ENCODE assay signal across 36 mouse cellular contexts in the genomic region with DNA sequence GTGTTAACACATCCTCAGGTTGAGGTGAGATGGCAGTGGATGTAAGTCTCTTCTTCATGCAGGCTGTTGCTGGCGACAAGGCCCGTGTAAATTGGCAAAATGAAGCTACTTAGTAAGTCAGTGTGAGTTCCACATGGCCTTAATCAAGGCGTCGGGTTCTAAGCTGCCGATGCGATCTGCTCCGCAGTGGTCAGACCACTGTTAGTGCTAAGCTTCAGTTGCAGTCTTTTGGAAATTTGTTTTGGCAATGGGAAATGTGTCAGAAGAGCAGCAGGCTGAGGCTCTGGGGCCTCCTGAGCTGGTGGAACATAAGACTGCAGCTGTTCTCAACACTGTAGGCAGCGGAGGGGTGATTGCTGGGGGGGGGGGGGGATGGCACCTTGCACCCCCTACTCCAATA. TPM values are rescaled to one million over a fixed set of nuclear protein-coding genes. Genes with fewer than 3 reads are reported as not detected.
DNase-seq lines count a peak whose midpoint lies in the region; ATAC-seq and TF ChIP-seq lines count a peak whose summit lies in the region.
"Had no signal": no experiment of that assay in that cellular context is flagged by ENCODE, and none has a peak within 500 bp of the region (broad histone marks: within the 10 kb centered on the region; RNA-seq: fewer than 3 reads in every experiment).

No protein-coding gene starts in this region.

- no peak for ATAC-seq in embryonic facial prominence, embryonic 14.5 days (ENCODE audit: low read depth)
- ATAC-seq in midbrain, postnatal 0 days (ENCODE audit: low FRiP score), result no peak
- ATAC-seq in midbrain, embryonic 13.5 days, result no peak
- peak; percentile 16 for ATAC-seq in forebrain, embryonic 14.5 days
- ATAC-seq: inflammation-experienced regulatory T-cells, adult 6 months; lung, postnatal 0 days had no signal

- TF ChIP-seq CTCF in midbrain, postnatal 0 days (IDR thresholded peaks at IDR 0.05), result no peak

- DNase-seq in embryonic facial prominence, embryonic 14.5 days (ENCODE audit: low spot score), result peak; percentile 45
- DNase-seq in embryonic facial prominence, embryonic 10.5 days (ENCODE audit: low spot score), result no peak
- DNase-seq in midbrain, postnatal 0 days (ENCODE audit: low spot score), result peak; percentile 22
- DNase-seq in forebrain, embryonic 14.5 days (ENCODE audit: low spot score), result peak; percentile 67
- DNase-seq in retina, embryonic 14.5 days (ENCODE audit: low spot score), result peak; percentile 20
- DNase-seq in left cerebral cortex, postnatal 36 days (ENCODE audit: low spot score in 2 of 2), result no peak
- DNase-seq in heart, postnatal 36 days, result no peak
- DNase-seq: adrenal gland, postnatal 25 days; cerebellum, adult 18-20 months; cerebellum, postnatal 10 days; heart, postnatal 4 days; kidney, adult 11 months; kidney, postnatal 25 days; liver, embryonic 13.5 days; lung, adult 18-20 months; lung, postnatal 4 days; right cerebral cortex, postnatal 25 days; thymus, adult 18-20 months; thymus, postnatal 25 days had no signal

- H3K36me3 ChIP-seq in embryonic facial prominence, embryonic 14.5 days (ENCODE audit: control insufficient read depth, insufficient read depth, low read length), result no peaks in the 10 kb centered on the region
- H3K36me3 ChIP-seq in embryonic facial prominence, embryonic 10.5 days (replicated peaks), result no peaks in the 10 kb centered on the region
- H3K36me3 ChIP-seq in midbrain, postnatal 0 days (ENCODE audit: insufficient read depth, low read length), result no peaks in the 10 kb centered on the region
- H3K36me3 ChIP-seq in midbrain, embryonic 13.5 days, result no peaks in the 10 kb centered on the region
- H3K36me3 ChIP-seq in forebrain, embryonic 14.5 days (ENCODE audit: control insufficient read depth, insufficient read depth, low read length), result no peaks in the 10 kb centered on the region
- H3K36me3 ChIP-seq: G1E; heart, embryonic 15.5 days; hindbrain, embryonic 13.5 days; liver, embryonic 13.5 days; midbrain, embryonic 12.5 days; stomach, embryonic 15.5 days had no signal

- WGBS in embryonic facial prominence, embryonic 14.5 days, result 34% methylated on average over 8 of the region's 8 CpGs
- 70% methylated on average over 8 of the region's 8 CpGs for whole genome bisulfite sequencing in embryonic facial prominence, embryonic 10.5 days
- WGBS in midbrain, postnatal 0 days, result 63% methylated on average over 8 of the region's 8 CpGs
- WGBS in midbrain, embryonic 13.5 days, result 74% methylated on average over 8 of the region's 8 CpGs
- WGBS in forebrain, embryonic 14.5 days, result 48% methylated on average over 8 of the region's 8 CpGs

- H3K9me3 ChIP-seq in embryonic facial prominence, embryonic 14.5 days (ENCODE audit: control insufficient read depth, low read length), result no peaks in the 10 kb centered on the region
- H3K9me3 ChIP-seq in embryonic facial prominence, embryonic 10.5 days, result no peaks in the 10 kb centered on the region
- no peaks in the 10 kb centered on the region for H3K9me3 ChIP-seq in midbrain, postnatal 0 days (ENCODE audit: low read length)
- no peaks in the 10 kb centered on the region for H3K9me3 ChIP-seq in midbrain, embryonic 13.5 days
- H3K9me3 ChIP-seq in forebrain, embryonic 14.5 days (replicated peaks; ENCODE audit: control insufficient read depth, low read length), result no peaks in the 10 kb centered on the region
- H3K9me3 ChIP-seq: heart, embryonic 15.5 days; hindbrain, embryonic 13.5 days; liver, embryonic 13.5 days; midbrain, embryonic 12.5 days; stomach, embryonic 15.5 days had no signal

- H3K4me2 ChIP-seq in embryonic facial prominence, embryonic 14.5 days (ENCODE audit: low read depth, low read length), result no peak overlapping the region
- H3K4me2 ChIP-seq in midbrain, postnatal 0 days (ENCODE audit: low read depth, low read length, poor library complexity, severe bottlenecking), result no peak overlapping the region
- no peak overlapping the region for H3K4me2 ChIP-seq in midbrain, embryonic 13.5 days (replicated peaks)
- H3K4me2 ChIP-seq in forebrain, embryonic 14.5 days (ENCODE audit: low read length), result no peak overlapping the region
- H3K4me2 ChIP-seq: heart, embryonic 15.5 days; hindbrain, embryonic 13.5 days; liver, embryonic 13.5 days; midbrain, embryonic 12.5 days; stomach, embryonic 15.5 days had no signal

- H3K4me1 ChIP-seq in embryonic facial prominence, embryonic 14.5 days (ENCODE audit: control insufficient read depth, insufficient read depth, low read length), result no peaks in the 10 kb centered on the region
- H3K4me1 ChIP-seq in embryonic facial prominence, embryonic 10.5 days, result peaks cover 21% of the 10 kb centered on the region
- no peaks in the 10 kb centered on the region for H3K4me1 ChIP-seq in midbrain, postnatal 0 days (ENCODE audit: insufficient read depth, low read length)
- peaks cover 7% of the 10 kb centered on the region for H3K4me1 ChIP-seq in midbrain, embryonic 13.5 days (replicated peaks)
- H3K4me1 ChIP-seq in forebrain, embryonic 14.5 days (ENCODE audit: control insufficient read depth, insufficient read depth, low read length), result peaks cover 11% of the 10 kb centered on the region
- H3K4me1 ChIP-seq: heart, embryonic 15.5 days; liver, embryonic 13.5 days; megakaryocyte, embryonic 14.5 days; stomach, embryonic 15.5 days had no signal

- intact Hi-C loops in left cerebral cortex, postnatal 36 days (cut with DNase I), result loop anchor here (2.0 to 10.0 kb wide), 3 partner anchors 119 to 773 kb away; partner anchors contain the start of gene Wwox
- intact Hi-C loops in heart, postnatal 36 days (cut with DNase I), result loop anchor here (2.0 to 10.0 kb wide), 3 partner anchors 185 to 469 kb away; partner anchors contain the start of gene Nudt7

- H3K9ac ChIP-seq in embryonic facial prominence, embryonic 14.5 days (ENCODE audit: low read depth, low read length), result no peak overlapping the region
- H3K9ac ChIP-seq in midbrain, postnatal 0 days (replicated peaks; ENCODE audit: low read length, poor library complexity, severe bottlenecking), result no peak overlapping the region
- no peak overlapping the region for H3K9ac ChIP-seq in midbrain, embryonic 13.5 days (replicated peaks)
- H3K9ac ChIP-seq in forebrain, embryonic 14.5 days (ENCODE audit: low read length), result no peak overlapping the region
- H3K9ac ChIP-seq: heart, embryonic 15.5 days; hindbrain, embryonic 13.5 days; liver, embryonic 13.5 days; midbrain, embryonic 12.5 days; stomach, embryonic 15.5 days had no signal

- no peak overlapping the region for H3K27ac ChIP-seq in embryonic facial prominence, embryonic 14.5 days (replicated peaks; ENCODE audit: low read depth, low read length)
- no peak overlapping the region for H3K27ac ChIP-seq in embryonic facial prominence, embryonic 10.5 days (replicated peaks)
- H3K27ac ChIP-seq in midbrain, postnatal 0 days (ENCODE audit: low read depth, low read length), result no peak overlapping the region
- H3K27ac ChIP-seq in midbrain, embryonic 13.5 days, result no peak overlapping the region
- peak overlapping the region; percentile 74 for H3K27ac ChIP-seq in forebrain, embryonic 14.5 days (ENCODE audit: low read depth, low read length)
- H3K27ac ChIP-seq: heart, embryonic 15.5 days; hindbrain, embryonic 13.5 days; layer of hippocampus, adult 2 months; liver, embryonic 13.5 days; midbrain, embryonic 12.5 days; stomach, embryonic 15.5 days had no signal

- no peak overlapping the region for H3K4me3 ChIP-seq in embryonic facial prominence, embryonic 14.5 days (ENCODE audit: low read depth, low read length)
- no peak overlapping the region for H3K4me3 ChIP-seq in embryonic facial prominence, embryonic 10.5 days
- H3K4me3 ChIP-seq in midbrain, postnatal 0 days (ENCODE audit: low read depth, low read length), result no peak overlapping the region
- no peak overlapping the region for H3K4me3 ChIP-seq in midbrain, embryonic 13.5 days (replicated peaks)
- H3K4me3 ChIP-seq in forebrain, embryonic 14.5 days (ENCODE audit: low read depth, low read length), result no peak overlapping the region
- H3K4me3 ChIP-seq: heart, embryonic 15.5 days; hindbrain, embryonic 13.5 days; layer of hippocampus, adult 2 months; liver, embryonic 13.5 days; megakaryocyte, embryonic 14.5 days; midbrain, embryonic 12.5 days; stomach, embryonic 15.5 days had no signal

- no peaks in the 10 kb centered on the region for H3K27me3 ChIP-seq in embryonic facial prominence, embryonic 14.5 days (replicated peaks; ENCODE audit: control insufficient read depth, insufficient read depth, low read length)
- H3K27me3 ChIP-seq in embryonic facial prominence, embryonic 10.5 days (replicated peaks; ENCODE audit: low read depth, poor library complexity, severe bottlenecking), result no peaks in the 10 kb centered on the region
- H3K27me3 ChIP-seq in midbrain, postnatal 0 days (ENCODE audit: insufficient read depth, low read length), result no peaks in the 10 kb centered on the region
- H3K27me3 ChIP-seq in midbrain, embryonic 13.5 days, result no peaks in the 10 kb centered on the region
- H3K27me3 ChIP-seq in forebrain, embryonic 14.5 days (replicated peaks; ENCODE audit: control insufficient read depth, insufficient read depth, low read length), result no peaks in the 10 kb centered on the region
- H3K27me3 ChIP-seq: heart, embryonic 15.5 days; hindbrain, embryonic 13.5 days; liver, embryonic 13.5 days; megakaryocyte, embryonic 14.5 days; midbrain, embryonic 12.5 days; stomach, embryonic 15.5 days had no signal

RNA-seq across cellular contexts. Expression of gene Syce1l, which starts 22.9 kb away (rescaled TPM):
- polyA plus RNA-seq in embryonic facial prominence, embryonic 14.5 days (2014; fragmentation: Nextera tagmentation; extraction: Ambion mirVana), result not detected in 2 replicates
- not detected in 2 replicates for polyA plus RNA-seq in embryonic facial prominence, embryonic 10.5 days (2016; fragmentation: Nextera tagmentation; extraction: Ambion mirVana)
- not detected in 2 replicates for total RNA-seq in midbrain, postnatal 0 days (2014; rRNA removed)
- polyA plus RNA-seq in midbrain, postnatal 0 days (2015; fragmentation: Nextera tagmentation; extraction: Ambion mirVana), result 0.31 and 0.65 TPM in 2 replicates
- 0.23 TPM in 1 of 2 replicates, not detected in the other for polyA plus RNA-seq in midbrain, embryonic 13.5 days (2015; fragmentation: Nextera tagmentation; extraction: Ambion mirVana)
- polyA plus RNA-seq in forebrain, embryonic 14.5 days (2014; fragmentation: Nextera tagmentation; extraction: Ambion mirVana), result not detected in 2 replicates
- under 1 TPM in 1 of 2 experiments, not detected in 1; 0.79 TPM for total RNA-seq in left cerebral cortex, postnatal 36 days (2021)
- total RNA-seq in heart, postnatal 36 days (2021), result not detected
- total RNA-seq: adrenal gland, postnatal 25 days; common myeloid progenitor, adult 5-6 weeks; G1E; gastrocnemius, adult 8-10 months; heart, postnatal 4 days; monocyte, adult 5-6 weeks had no signal
- polyA plus RNA-seq: embryonic facial prominence, embryonic 11.5 days; gonadal fat pad, adult 2 months; heart, embryonic 15.5 days; hindbrain, embryonic 13.5 days; inflammation-experienced regulatory T-cells, adult 6 months; kidney, embryonic 14.5 days; liver, embryonic 13.5 days; midbrain, embryonic 12.5 days; neural tube, embryonic 14.5 days; stomach, embryonic 15.5 days had no signal

RNA-seq across cellular contexts. Expression of gene Mon1b, which starts 30.6 kb away (rescaled TPM):
- polyA plus RNA-seq in embryonic facial prominence, embryonic 14.5 days (2014; fragmentation: Nextera tagmentation; extraction: Ambion mirVana), result 7.2 and 8.3 TPM in 2 replicates
- polyA plus RNA-seq in embryonic facial prominence, embryonic 10.5 days (2016; fragmentation: Nextera tagmentation; extraction: Ambion mirVana), result 7.7 and 9.4 TPM in 2 replicates
- total RNA-seq in midbrain, postnatal 0 days (2014; rRNA removed), result 24.5 and 26.8 TPM in 2 replicates
- 9.6 TPM in 2 replicates for polyA plus RNA-seq in midbrain, postnatal 0 days (2015; fragmentation: Nextera tagmentation; extraction: Ambion mirVana)
- polyA plus RNA-seq in midbrain, embryonic 13.5 days (2015; fragmentation: Nextera tagmentation; extraction: Ambion mirVana), result 11.4 and 12.3 TPM in 2 replicates
- polyA plus RNA-seq in forebrain, embryonic 14.5 days (2014; fragmentation: Nextera tagmentation; extraction: Ambion mirVana), result 11.4 and 13.0 TPM in 2 replicates
- total RNA-seq in left cerebral cortex, postnatal 36 days (2021), result 10 to 100 TPM; 24.0 to 25.1 TPM
- total RNA-seq in heart, postnatal 36 days (2021), result 1 to 10 TPM; 5.5 to 5.7 TPM

Comparison
In these comparisons a context has a peak if more than half of its experiments do, and no peak if none do; other contexts are left out.
1. DNase-seq: peak in embryonic facial prominence, embryonic 14.5 days (single experiment), midbrain, postnatal 0 days (single experiment), forebrain, embryonic 14.5 days (single experiment) and retina, embryonic 14.5 days (single experiment); none in embryonic facial prominence, embryonic 10.5 days (single experiment), left cerebral cortex, postnatal 36 days (0 of 2) and heart, postnatal 36 days (0 of 2).